Mouse (Mus musculus) brain, adult 2 months (tissue): ENCODE data around the gene Ciz1.
A peak's percentile ranks its signal among the peaks of the same experiment; 100 is the strongest.

ENCODE experiments used
- DNase-seq: peaks from one replicate; pipeline ENCODE4 v3.0.0; 2011; ENCODE audit warnings: low read depth, low spot score

Gene Ciz1

DNA sequence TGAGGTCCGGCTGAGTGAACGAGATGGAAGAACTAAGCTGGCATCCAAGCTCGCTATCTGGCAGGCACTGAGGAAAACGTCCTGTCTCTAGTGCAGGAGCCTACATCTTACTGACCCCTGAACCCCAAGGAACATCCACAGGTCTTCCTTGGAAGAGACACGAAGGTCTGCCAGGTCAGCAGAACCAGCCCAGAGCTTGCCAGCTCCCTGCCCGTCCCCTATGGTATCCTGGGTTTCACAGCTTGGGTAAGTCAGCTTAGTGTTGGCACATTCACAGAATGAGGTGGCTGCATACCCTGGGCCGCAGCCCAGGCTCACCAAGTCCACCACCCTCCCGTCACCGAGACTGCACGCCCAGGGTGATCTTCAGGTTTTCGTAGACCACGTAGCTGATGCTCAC, 63.7 kb downstream of the Ciz1 start:
- no peak for DNase-seq

DNA sequence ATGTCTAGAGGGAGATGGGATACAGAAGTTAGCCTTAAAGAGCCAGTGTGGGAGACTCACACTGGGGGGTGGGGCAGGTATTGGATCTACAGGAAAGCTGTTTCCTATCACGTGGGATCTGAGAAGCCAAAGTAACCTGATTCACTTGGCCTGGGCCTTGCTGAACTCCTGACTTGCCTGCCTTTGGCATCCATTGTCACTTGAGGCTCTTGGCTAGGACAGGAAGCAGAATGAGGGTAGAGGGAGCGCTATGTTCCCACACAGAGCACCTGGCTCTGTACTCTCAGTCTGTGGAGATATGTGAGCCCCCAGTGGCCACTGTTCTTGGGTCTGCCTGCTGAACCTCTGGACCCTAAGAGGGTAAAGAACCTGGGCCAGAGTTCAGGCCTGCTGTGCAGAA, 64.4 kb downstream of the Ciz1 start:
- DNase-seq: no peak

DNA sequence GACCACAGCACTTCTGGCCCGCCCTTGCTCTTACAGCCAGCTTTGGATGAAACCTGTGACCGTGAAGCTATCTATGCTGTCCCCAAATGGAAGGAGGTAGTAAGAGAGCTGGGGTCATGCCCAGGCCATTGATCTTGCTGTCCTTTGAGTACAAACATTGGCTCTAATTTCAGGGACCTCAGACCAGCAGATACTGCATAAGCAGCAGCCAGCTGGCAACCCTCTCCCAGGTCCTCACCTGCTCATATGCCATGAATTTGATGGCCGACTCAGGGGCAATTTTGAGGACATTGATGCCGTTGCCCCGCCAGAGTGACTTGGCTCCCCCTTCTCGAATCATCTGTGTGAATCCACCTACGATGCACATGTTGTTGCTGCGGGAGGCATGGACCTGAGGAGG, 65.4 kb downstream of the Ciz1 start:
- no peak for DNase-seq

DNA sequence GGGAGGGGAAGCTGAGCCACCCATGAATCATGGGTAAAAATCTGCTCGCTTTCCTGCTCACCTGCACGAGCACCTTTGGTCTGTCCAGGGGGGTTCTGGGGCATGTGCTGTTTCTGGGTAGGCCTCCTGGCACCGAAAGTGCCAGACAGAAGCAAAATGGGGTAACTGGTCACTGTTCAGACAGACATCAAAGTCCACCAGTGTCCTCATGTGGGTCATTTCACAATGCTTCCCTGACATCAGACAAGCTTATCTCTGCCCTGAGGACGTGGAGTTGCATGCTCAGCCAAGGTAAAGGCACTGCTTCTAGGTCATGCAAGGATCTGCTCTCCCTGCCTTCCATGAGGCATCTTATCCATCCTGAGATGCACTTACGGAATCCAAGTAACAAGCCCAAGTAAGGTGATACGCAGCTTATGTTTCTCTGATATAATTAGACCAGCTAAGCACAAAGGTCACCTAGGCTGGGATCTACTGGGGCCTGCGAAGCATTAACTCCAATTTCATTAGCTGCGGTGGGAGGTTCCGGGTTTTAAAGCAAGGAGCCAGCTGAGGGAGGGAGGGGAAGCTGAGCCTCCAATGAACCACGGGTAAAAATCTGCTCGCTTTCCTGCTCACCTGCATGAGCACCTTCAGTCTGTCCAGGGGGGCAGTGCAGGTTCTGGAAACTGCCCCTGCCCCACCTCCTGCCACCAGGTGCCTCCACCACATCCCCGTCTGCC, 66.5 kb downstream of the Ciz1 start:
- DNase-seq: no peak

DNA sequence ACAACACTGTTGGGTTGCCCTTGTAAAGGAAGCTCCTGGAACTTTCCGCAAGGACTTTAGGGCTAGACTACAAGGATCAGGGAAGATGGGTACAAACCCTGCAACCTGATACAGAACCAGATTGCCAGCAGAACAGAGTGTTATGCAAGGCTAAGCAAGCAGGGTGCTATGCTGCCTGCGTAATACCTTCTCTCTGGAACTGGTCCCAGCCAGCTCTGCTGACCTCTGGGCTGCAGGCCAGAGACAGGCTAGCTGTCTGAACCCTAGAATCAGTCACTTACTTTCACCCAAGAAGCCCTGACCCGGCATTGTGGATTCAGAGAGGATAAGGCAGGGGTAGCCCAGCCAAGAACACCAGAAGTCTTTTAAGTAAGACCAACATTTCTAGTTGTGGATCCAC, 67.2 kb downstream of the Ciz1 start:
- DNase-seq: peak; percentile 88

DNA sequence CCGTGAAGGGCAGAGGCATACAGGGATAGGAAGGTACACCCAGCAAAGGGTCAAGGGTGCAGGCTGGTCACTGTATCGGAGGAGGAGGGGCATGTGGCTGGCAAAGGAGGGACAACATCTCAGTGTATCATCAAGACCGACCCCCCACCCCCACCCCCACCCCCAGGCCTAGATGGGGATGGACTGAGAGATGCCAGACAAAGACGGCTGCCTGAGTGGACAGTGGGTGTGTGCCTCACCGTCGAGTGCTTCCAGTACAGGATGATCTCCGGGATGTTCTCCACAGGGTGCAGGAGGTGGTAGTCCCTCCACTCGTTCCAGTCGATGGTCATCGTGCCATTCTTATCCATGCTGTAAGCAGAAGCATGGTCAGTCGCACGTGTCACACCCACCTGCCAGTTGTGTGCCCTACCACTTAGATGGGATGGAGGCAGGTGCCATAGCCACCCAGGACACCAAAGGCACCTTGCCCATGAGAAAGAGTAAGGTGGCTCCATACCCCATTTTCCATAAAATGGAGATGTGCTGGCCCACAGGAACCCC, 68.0 kb downstream of the Ciz1 start:
- no peak for DNase-seq

DNA sequence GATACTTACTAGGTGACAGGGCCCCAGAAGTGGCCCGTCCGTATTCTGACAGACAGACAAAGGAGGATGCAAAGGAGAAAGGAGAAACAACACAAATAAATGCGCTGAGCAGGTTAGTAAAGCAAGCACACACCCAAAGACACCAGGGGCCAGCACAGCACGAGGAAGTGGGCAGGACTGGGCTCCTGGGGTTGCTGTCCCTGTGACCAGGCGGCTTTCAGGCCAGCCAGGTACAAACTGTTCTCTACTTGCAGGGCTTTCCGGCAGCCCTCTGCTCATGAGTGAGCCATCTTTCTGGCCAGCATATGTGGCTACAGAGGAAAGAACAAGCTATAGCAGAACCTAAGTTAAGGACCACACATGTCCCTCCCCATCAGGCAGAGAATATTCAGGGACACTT, 68.5 kb downstream of the Ciz1 start:
- DNase-seq: no peak

DNA sequence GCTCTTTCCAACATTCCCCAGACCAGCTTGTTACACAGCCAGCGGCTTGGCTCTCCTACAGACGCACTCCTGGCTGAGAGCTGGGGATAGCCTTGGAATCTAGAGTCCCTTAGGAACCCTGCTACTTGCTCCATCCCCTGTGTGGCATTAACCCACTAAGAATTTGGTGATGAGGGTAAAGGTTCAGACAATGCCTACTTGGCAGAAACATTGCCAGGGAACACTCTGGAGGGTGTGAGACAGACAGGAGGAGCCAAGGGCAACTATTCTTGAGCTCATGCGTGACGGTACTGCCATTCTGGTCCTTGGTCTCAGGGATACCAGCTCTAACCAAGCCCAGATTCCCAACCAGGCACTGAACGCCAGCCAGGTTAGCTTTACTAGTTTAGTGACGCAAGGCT, 69.7 kb downstream of the Ciz1 start:
- no peak for DNase-seq

DNA sequence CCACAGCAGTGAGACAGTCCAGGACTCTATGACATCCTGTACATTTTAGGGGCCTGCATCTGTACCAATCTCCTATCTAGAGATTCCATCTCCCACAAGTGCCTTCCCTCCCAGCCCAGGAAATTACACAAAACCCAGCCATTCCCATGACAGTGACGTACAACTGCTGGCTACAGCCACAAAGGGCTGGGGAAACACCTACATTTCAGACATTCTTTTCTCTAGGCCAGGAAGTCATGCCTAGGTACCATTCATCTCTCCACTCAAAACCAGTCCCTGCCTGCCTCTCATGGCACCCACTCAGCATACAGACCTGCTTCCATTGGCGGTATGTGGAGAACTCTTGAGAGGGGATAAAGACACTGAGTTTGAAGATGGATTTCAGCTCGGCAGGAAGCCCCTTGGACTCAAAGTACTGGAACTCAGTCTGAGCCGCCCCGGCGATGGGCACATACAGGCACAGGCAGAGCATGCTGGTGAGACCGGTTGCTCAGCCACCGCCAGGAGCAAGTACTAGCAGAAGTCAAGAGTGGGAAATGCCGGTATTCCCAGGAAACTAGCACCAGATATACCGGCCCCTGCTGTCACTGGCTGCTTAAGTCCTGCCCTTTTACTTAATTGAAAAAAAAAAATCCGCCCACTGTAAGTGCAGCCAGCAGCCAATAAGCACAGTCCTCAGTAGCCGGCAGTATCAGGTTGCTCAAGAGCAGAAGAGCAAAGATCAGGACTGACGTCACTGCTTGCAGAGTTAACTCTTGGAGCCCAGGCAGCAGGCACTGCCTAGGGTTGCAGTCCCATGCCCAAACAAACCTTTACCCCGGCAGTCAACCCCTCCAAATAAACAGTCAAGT, 71.6 kb downstream of the Ciz1 start:
- peak; percentile 92 for DNase-seq

DNA sequence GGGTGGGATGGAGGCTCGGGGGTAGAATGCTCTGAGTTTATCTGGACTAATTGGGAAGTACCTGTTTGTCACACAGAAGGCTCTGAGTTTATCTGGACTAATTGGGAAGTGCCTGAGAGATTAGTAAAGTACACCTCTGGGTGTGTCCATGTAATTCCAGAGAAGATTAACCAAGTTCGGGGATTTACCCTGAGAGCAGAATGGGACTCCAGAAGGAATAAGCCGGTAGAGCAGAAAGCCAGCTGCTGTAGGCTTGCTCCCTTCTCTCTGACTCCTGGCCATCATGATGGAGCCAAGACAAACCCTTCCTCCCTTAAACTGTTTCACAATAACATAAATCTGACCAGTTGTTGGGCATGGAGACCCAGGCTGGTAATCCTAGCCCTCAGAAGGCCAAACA, 72.7 kb downstream of the Ciz1 start:
- no peak for DNase-seq

DNA sequence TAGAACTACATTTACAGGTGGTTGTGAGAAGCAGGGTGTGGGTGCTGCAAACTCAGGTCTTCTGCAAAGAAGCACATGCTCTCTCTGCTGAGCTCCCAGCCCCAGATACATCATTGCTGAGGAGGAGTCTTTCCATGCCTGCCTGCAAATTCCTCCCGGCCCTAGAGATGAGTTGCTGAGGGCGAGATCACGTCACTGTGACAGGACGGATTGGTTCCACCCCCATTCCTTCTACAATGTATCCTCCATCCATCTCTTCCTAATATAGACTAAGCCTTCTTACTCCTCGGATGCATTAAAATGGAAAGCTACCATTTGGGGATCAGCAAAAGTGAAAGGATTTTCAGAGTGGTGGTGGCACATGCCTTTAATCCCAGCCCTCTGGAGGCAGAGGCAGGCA, 73.4 kb downstream of the Ciz1 start:
- DNase-seq: peak; percentile 82

DNA sequence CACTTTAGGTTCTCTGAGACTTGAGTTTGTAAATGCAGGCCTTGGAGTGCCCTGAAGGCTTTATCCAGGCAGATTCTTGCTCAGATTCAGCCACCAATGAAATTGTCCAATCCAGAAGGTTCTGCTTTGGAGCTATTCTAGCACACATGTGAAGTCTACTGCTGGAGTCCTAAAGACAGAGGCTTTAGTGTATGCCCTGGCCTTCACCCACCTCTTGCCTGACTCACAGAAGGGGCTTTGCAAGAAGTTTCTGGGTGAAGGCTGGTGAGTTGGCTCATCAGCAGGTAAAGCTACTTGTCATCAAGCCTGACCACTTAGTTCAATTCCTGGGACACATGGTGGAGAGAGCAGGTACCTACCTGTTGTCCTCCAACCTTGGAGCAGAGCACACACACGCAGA, 74.0 kb downstream of the Ciz1 start:
- no peak for DNase-seq

DNA sequence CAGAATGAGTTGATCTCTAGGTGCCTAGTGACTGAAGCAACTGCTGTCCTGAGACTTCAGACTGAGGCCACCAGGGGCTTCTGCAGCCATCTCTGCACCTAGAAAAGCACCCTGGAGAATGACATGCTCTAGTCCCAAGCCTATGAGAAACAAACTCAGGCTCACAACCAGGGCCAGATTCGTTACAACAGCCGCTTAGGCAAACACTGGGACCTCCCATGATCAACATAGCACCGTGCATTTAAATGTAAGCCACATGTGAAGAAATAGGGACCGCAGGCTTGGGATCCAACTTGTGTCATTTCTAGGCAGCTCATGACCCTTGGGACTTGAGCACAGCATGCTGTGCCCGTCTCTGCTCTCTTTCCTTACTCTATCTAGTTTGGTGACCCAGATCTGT, 75.6 kb downstream of the Ciz1 start:
- no peak for DNase-seq

DNA sequence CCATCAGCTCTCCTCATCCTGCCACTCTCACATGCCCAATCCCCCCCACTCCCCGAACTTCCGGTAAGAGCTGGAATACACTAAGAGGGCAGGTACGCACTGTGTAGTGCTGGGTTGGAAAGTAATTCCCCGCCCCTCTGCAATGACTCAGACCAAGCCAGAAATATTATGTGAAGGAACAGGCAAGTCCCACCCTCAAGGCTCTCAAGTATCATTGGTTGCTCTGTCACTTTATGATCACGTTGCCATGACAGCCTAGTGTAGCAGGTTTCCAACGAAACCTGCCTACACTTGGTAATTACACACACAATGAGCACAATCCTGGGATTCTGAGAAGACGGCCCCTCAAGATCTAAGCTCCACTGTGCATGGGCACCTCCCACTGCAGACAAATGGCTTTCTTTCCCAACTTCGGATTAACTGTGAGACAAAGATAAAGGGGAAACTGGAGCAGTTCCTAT, 76.2 kb downstream of the Ciz1 start:
- peak; percentile 93 for DNase-seq

DNA sequence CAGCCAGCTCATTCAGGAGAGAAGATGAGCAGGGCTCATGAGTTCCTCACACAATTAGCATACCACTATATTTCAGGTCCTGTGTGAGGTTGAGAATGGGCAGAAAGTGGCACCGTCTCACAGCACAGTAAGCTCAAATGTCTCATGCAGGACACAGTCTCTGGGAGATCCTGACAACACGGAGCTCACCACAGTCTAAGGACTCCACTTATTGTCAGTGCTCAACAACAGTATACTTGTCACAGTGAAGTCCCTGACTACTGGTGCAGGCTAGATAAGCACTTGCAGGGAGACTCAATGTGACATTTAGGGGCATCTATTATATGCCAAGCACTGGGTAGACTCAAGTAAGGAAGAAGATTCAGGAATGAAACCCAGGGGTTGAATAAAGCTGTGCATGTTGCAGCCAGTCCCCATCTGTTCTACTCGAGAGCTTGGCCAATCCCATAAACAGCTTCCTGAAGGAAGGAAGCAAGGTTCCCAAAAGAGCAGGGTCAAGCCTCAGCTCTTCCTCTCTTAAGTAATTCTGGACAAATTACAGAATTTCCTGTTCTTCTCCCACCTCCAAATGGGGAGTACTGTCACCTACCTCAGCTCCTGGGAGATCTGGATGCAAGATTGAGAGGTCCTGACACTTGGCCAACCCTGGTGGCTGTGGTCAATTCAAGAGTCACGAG, 77.2 kb downstream of the Ciz1 start:
- no peak for DNase-seq
